Mouse (Mus musculus): ENCODE measurements at regions not wholly inside any gene's neighbourhood (a gene's known extent, or its start where the extent isn't known, plus 50 kb on each side); places are given as distances from the start of the nearest gene placed in this dataset.

- 57% methylated on average over 10 of the region's 10 CpGs for WGBS
- DNase-seq, result no peak
- Histone ChIP-seq H3K27ac (ENCODE audit: insufficient read depth, low read depth, low read length) (no peak overlapping the region), H3K36me3 (ENCODE audit: control insufficient read depth, insufficient read depth, low read length) (no peaks in the 10 kb centered on the region), H3K27me3 (replicated peaks; ENCODE audit: control insufficient read depth, insufficient read depth, low read length) (no peaks in the 10 kb centered on the region), H3K4me3 (ENCODE audit: insufficient read depth, low read depth, low read length) (no peak overlapping the region), H3K4me1 (ENCODE audit: control insufficient read depth, insufficient read depth, low read length) (no peaks in the 10 kb centered on the region; the same call in 1 of the 2 replicates)
- TF ChIP-seq CTCF (conservative IDR thresholded peaks at IDR 0.05; ENCODE audit: insufficient read depth, insufficient read length, low read depth, low read length) (no peak), POLR2A (IDR thresholded peaks at IDR 0.05; ENCODE audit: low read depth, low read length) (no peak)
Observed at GRCm38 (mm10) chr16:29877372-29878123, 186.6 kb upstream of the Hes1 start.

- Histone ChIP-seq H3K4me3 (ENCODE audit: insufficient read depth, low read depth, low read length) (no peak overlapping the region), H3K27me3 (replicated peaks; ENCODE audit: control insufficient read depth, insufficient read depth, low read length) (no peaks in the 10 kb centered on the region), H3K27ac (ENCODE audit: insufficient read depth, low read depth, low read length) (no peak overlapping the region), H3K4me1 (ENCODE audit: control insufficient read depth, insufficient read depth, low read length) (no peaks in the 10 kb centered on the region; the same call in 1 of the 2 replicates), H3K36me3 (ENCODE audit: control insufficient read depth, insufficient read depth, low read length) (no peaks in the 10 kb centered on the region)
- WGBS, result 74% methylated on average over 6 of the region's 6 CpGs
- TF ChIP-seq POLR2A (IDR thresholded peaks at IDR 0.05; ENCODE audit: low read depth, low read length), result no peak
- no peak for TF ChIP-seq CTCF (conservative IDR thresholded peaks at IDR 0.05; ENCODE audit: insufficient read depth, insufficient read length, low read depth, low read length)
- peak; percentile 44 for DNase-seq
Observed at GRCm38 (mm10) chr16:29879665-29880064, 184.5 kb upstream of the Hes1 start.

GRCm38 (mm10) chr16:29881497-29881896, 182.7 kb upstream of the Hes1 start:
- Histone ChIP-seq H3K4me1 (ENCODE audit: control insufficient read depth, insufficient read depth, low read length) (no peaks in the 10 kb centered on the region; the same call in 1 of the 2 replicates), H3K36me3 (ENCODE audit: control insufficient read depth, insufficient read depth, low read length) (no peaks in the 10 kb centered on the region), H3K4me3 (ENCODE audit: insufficient read depth, low read depth, low read length) (no peak overlapping the region), H3K27me3 (replicated peaks; ENCODE audit: control insufficient read depth, insufficient read depth, low read length) (no peaks in the 10 kb centered on the region), H3K27ac (ENCODE audit: insufficient read depth, low read depth, low read length) (no peak overlapping the region)
- DNase-seq, result peak; percentile 7
- 61% methylated on average over 12 of the region's 12 CpGs for WGBS
- TF ChIP-seq POLR2A (IDR thresholded peaks at IDR 0.05; ENCODE audit: low read depth, low read length) (no peak), CTCF (conservative IDR thresholded peaks at IDR 0.05; ENCODE audit: insufficient read depth, insufficient read length, low read depth, low read length) (no peak)

GRCm38 (mm10) chr16:29882226-29882972, 181.8 kb upstream of the Hes1 start:
- H3K36me3 ChIP-seq (ENCODE audit: control insufficient read depth, insufficient read depth, low read length), result no peaks in the 10 kb centered on the region
- DNase-seq, result peak; percentile 46
- H3K27ac ChIP-seq (ENCODE audit: insufficient read depth, low read depth, low read length), result no peak overlapping the region
- H3K4me1 ChIP-seq (ENCODE audit: control insufficient read depth, insufficient read depth, low read length), result no peaks in the 10 kb centered on the region; the same call in 1 of the 2 replicates
- WGBS, result 58% methylated on average over 10 of the region's 10 CpGs
- TF ChIP-seq POLR2A (IDR thresholded peaks at IDR 0.05; ENCODE audit: low read depth, low read length) (no peak), CTCF (conservative IDR thresholded peaks at IDR 0.05; ENCODE audit: insufficient read depth, insufficient read length, low read depth, low read length) (no peak)
- H3K4me3 ChIP-seq (ENCODE audit: insufficient read depth, low read depth, low read length), result no peak overlapping the region
- no peaks in the 10 kb centered on the region for H3K27me3 ChIP-seq (replicated peaks; ENCODE audit: control insufficient read depth, insufficient read depth, low read length)

GRCm38 (mm10) chr16:29883252-29883992, 180.8 kb upstream of the Hes1 start:
- Histone ChIP-seq H3K27ac (ENCODE audit: insufficient read depth, low read depth, low read length) (no peak overlapping the region), H3K4me3 (ENCODE audit: insufficient read depth, low read depth, low read length) (no peak overlapping the region), H3K27me3 (replicated peaks; ENCODE audit: control insufficient read depth, insufficient read depth, low read length) (no peaks in the 10 kb centered on the region), H3K36me3 (ENCODE audit: control insufficient read depth, insufficient read depth, low read length) (no peaks in the 10 kb centered on the region), H3K4me1 (ENCODE audit: control insufficient read depth, insufficient read depth, low read length) (no peaks in the 10 kb centered on the region; the same call in 1 of the 2 replicates)
- 60% methylated on average over 10 of the region's 10 CpGs for WGBS
- no peak for DNase-seq
- TF ChIP-seq CTCF (conservative IDR thresholded peaks at IDR 0.05; ENCODE audit: insufficient read depth, insufficient read length, low read depth, low read length) (no peak), POLR2A (IDR thresholded peaks at IDR 0.05; ENCODE audit: low read depth, low read length) (no peak)

- no peak for DNase-seq
Observed at GRCm38 (mm10) chr16:29884899-29885298, 179.3 kb upstream of the Hes1 start.

More at GRCm38 (mm10) chr16:29884899-29885298, 179.3 kb upstream of the Hes1 start:
- Histone ChIP-seq H3K4me1 (ENCODE audit: control insufficient read depth, insufficient read depth, low read length) (no peaks in the 10 kb centered on the region), H3K27me3 (replicated peaks; ENCODE audit: control insufficient read depth, insufficient read depth, low read length) (no peaks in the 10 kb centered on the region), H3K36me3 (ENCODE audit: control insufficient read depth, insufficient read depth, low read length) (no peaks in the 10 kb centered on the region), H3K27ac (ENCODE audit: insufficient read depth, low read depth, low read length) (no peak overlapping the region), H3K4me3 (ENCODE audit: insufficient read depth, low read depth, low read length) (no peak overlapping the region)
- TF ChIP-seq CTCF (conservative IDR thresholded peaks at IDR 0.05; ENCODE audit: insufficient read depth, insufficient read length, low read depth, low read length), result no peak
- no peak for TF ChIP-seq POLR2A (IDR thresholded peaks at IDR 0.05; ENCODE audit: low read depth, low read length)
- WGBS, result 92% methylated on average over 4 of the region's 4 CpGs

Data from kidney, adult 2 months (tissue).